Mouse (Mus musculus): ENCODE data around the gene Ager. TPM values are rescaled to one million over a fixed set of nuclear protein-coding genes. Genes with fewer than 3 reads are reported as not detected.

The Ager gene
- polyA plus RNA-seq (2012; rRNA removed) = 5.2 and 5.3 TPM in 2 replicates

GRCm38 (mm10) chr17:34597566-34598095 lies at the start of gene Ager:
Ager (plus strand) TSS chr17:34597862.
- no peak within 1 kb of the TSS for H3K4me3 ChIP-seq (ENCODE audit: extremely low read depth, insufficient read depth, insufficient read length)
- no peaks in the 10 kb centered on the region for H3K27me3 ChIP-seq (ENCODE audit: control insufficient read depth, insufficient read depth, low read length)
- H3K36me3 ChIP-seq (ENCODE audit: control insufficient read depth, insufficient read depth, low read length) = peaks cover 31% of the 10 kb centered on the region
- TF ChIP-seq POLR2A (IDR thresholded peaks at IDR 0.05; ENCODE audit: low read depth, low read length) = no peak
- no peak for TF ChIP-seq CTCF (IDR thresholded peaks at IDR 0.05; ENCODE audit: extremely low read depth, insufficient read depth, insufficient read length, insufficient replicate concordance)
- DNase-seq (ENCODE audit: low read depth in 1 of 2, low spot score in 2 of 2) = no peak
- peak within 1 kb of the TSS; percentile 20; the same call in 1 of the 2 replicates for H3K27ac ChIP-seq (ENCODE audit: insufficient read depth, low read length)
- H3K4me1 ChIP-seq (ENCODE audit: control insufficient read depth, insufficient read depth, insufficient read length) = peaks cover 8% of the 10 kb centered on the region; the same call in 1 of the 2 replicates
- WGBS = 59% methylated on average over 6 of the region's 6 CpGs

GRCm38 (mm10) chr17:34549156-34549555 lies 48.5 kb upstream of the Ager start:
- Histone ChIP-seq H3K27me3 (ENCODE audit: control insufficient read depth, insufficient read depth, low read length) (no peaks in the 10 kb centered on the region), H3K36me3 (ENCODE audit: control insufficient read depth, insufficient read depth, low read length) (no peaks in the 10 kb centered on the region), H3K4me1 (ENCODE audit: control insufficient read depth, insufficient read depth, insufficient read length) (no peaks in the 10 kb centered on the region), H3K27ac (ENCODE audit: insufficient read depth, low read length) (no peak overlapping the region), H3K4me3 (ENCODE audit: extremely low read depth, insufficient read depth, insufficient read length) (no peak overlapping the region)
- TF ChIP-seq CTCF (IDR thresholded peaks at IDR 0.05; ENCODE audit: extremely low read depth, insufficient read depth, insufficient read length, insufficient replicate concordance) (no peak), POLR2A (IDR thresholded peaks at IDR 0.05; ENCODE audit: low read depth, low read length) (no peak)
- DNase-seq (ENCODE audit: low read depth in 1 of 2, low spot score in 2 of 2) = no peak
- WGBS = 74% methylated on average over 3 of the region's 3 CpGs

- Histone ChIP-seq H3K27ac (ENCODE audit: insufficient read depth, low read length) (no peak overlapping the region), H3K36me3 (ENCODE audit: control insufficient read depth, insufficient read depth, low read length) (no peaks in the 10 kb centered on the region), H3K4me3 (ENCODE audit: extremely low read depth, insufficient read depth, insufficient read length) (no peak overlapping the region), H3K4me1 (ENCODE audit: control insufficient read depth, insufficient read depth, insufficient read length) (no peaks in the 10 kb centered on the region), H3K27me3 (ENCODE audit: control insufficient read depth, insufficient read depth, low read length) (no peaks in the 10 kb centered on the region)
- WGBS = 78% methylated on average over 2 of the region's 2 CpGs
- TF ChIP-seq CTCF (IDR thresholded peaks at IDR 0.05; ENCODE audit: extremely low read depth, insufficient read depth, insufficient read length, insufficient replicate concordance) = no peak
- TF ChIP-seq POLR2A (IDR thresholded peaks at IDR 0.05; ENCODE audit: low read depth, low read length) = no peak
- no peak for DNase-seq (ENCODE audit: low read depth in 1 of 2, low spot score in 2 of 2)
Measured at GRCm38 (mm10) chr17:34549843-34550242, 47.8 kb upstream of the Ager start.

GRCm38 (mm10) chr17:34555483-34555882 lies 42.2 kb upstream of the Ager start:
- Histone ChIP-seq H3K4me3 (ENCODE audit: extremely low read depth, insufficient read depth, insufficient read length) (no peak overlapping the region), H3K27me3 (ENCODE audit: control insufficient read depth, insufficient read depth, low read length) (no peaks in the 10 kb centered on the region), H3K36me3 (ENCODE audit: control insufficient read depth, insufficient read depth, low read length) (no peaks in the 10 kb centered on the region), H3K4me1 (ENCODE audit: control insufficient read depth, insufficient read depth, insufficient read length) (no peaks in the 10 kb centered on the region), H3K27ac (ENCODE audit: insufficient read depth, low read length) (no peak overlapping the region)
- DNase-seq (ENCODE audit: low read depth in 1 of 2, low spot score in 2 of 2) = peak; percentile 53 to 78
- 12% methylated on average over 5 of the region's 5 CpGs for WGBS
- TF ChIP-seq CTCF (IDR thresholded peaks at IDR 0.05; ENCODE audit: extremely low read depth, insufficient read depth, insufficient read length, insufficient replicate concordance) (peak; percentile 83; the same call in 1 of the 2 replicates), POLR2A (IDR thresholded peaks at IDR 0.05; ENCODE audit: low read depth, low read length) (no peak)

- 73% methylated on average over 8 of the region's 8 CpGs for WGBS
- DNase-seq (ENCODE audit: low read depth in 1 of 2, low spot score in 2 of 2) = no peak
- Histone ChIP-seq H3K27ac (ENCODE audit: insufficient read depth, low read length) (no peak overlapping the region), H3K4me3 (ENCODE audit: extremely low read depth, insufficient read depth, insufficient read length) (no peak overlapping the region), H3K36me3 (ENCODE audit: control insufficient read depth, insufficient read depth, low read length) (no peaks in the 10 kb centered on the region), H3K4me1 (ENCODE audit: control insufficient read depth, insufficient read depth, insufficient read length) (peaks cover under 1% of the 10 kb centered on the region; the same call in 1 of the 2 replicates), H3K27me3 (ENCODE audit: control insufficient read depth, insufficient read depth, low read length) (no peaks in the 10 kb centered on the region)
- TF ChIP-seq CTCF (IDR thresholded peaks at IDR 0.05; ENCODE audit: extremely low read depth, insufficient read depth, insufficient read length, insufficient replicate concordance) = no peak
- TF ChIP-seq POLR2A (IDR thresholded peaks at IDR 0.05; ENCODE audit: low read depth, low read length) = no peak
Measured at GRCm38 (mm10) chr17:34556406-34556805, 41.3 kb upstream of the Ager start.

GRCm38 (mm10) chr17:34557411-34557810 lies 40.3 kb upstream of the Ager start:
- TF ChIP-seq CTCF (IDR thresholded peaks at IDR 0.05; ENCODE audit: extremely low read depth, insufficient read depth, insufficient read length, insufficient replicate concordance) (no peak), POLR2A (IDR thresholded peaks at IDR 0.05; ENCODE audit: low read depth, low read length) (no peak)
- H3K4me1 ChIP-seq (ENCODE audit: control insufficient read depth, insufficient read depth, insufficient read length) = peaks cover 2% of the 10 kb centered on the region; the same call in 1 of the 2 replicates
- no peaks in the 10 kb centered on the region for H3K27me3 ChIP-seq (ENCODE audit: control insufficient read depth, insufficient read depth, low read length)
- no peak for DNase-seq (ENCODE audit: low read depth in 1 of 2, low spot score in 2 of 2)
- H3K27ac ChIP-seq (ENCODE audit: insufficient read depth, low read length) = no peak overlapping the region
- WGBS = 87% methylated on average over 11 of the region's 11 CpGs
- no peaks in the 10 kb centered on the region for H3K36me3 ChIP-seq (ENCODE audit: control insufficient read depth, insufficient read depth, low read length)
- no peak overlapping the region for H3K4me3 ChIP-seq (ENCODE audit: extremely low read depth, insufficient read depth, insufficient read length)

GRCm38 (mm10) chr17:34559116-34559515 lies 38.5 kb upstream of the Ager start:
- H3K4me1 ChIP-seq (ENCODE audit: control insufficient read depth, insufficient read depth, insufficient read length) = peaks cover 2% of the 10 kb centered on the region; the same call in 1 of the 2 replicates
- H3K27me3 ChIP-seq (ENCODE audit: control insufficient read depth, insufficient read depth, low read length) = no peaks in the 10 kb centered on the region
- TF ChIP-seq POLR2A (IDR thresholded peaks at IDR 0.05; ENCODE audit: low read depth, low read length) = no peak
- TF ChIP-seq CTCF (IDR thresholded peaks at IDR 0.05; ENCODE audit: extremely low read depth, insufficient read depth, insufficient read length, insufficient replicate concordance) = no peak
- no peak for DNase-seq (ENCODE audit: low read depth in 1 of 2, low spot score in 2 of 2)
- no peak overlapping the region for H3K4me3 ChIP-seq (ENCODE audit: extremely low read depth, insufficient read depth, insufficient read length)
- H3K27ac ChIP-seq (ENCODE audit: insufficient read depth, low read length) = no peak overlapping the region
- 86% methylated on average over 7 of the region's 7 CpGs for WGBS
- no peaks in the 10 kb centered on the region for H3K36me3 ChIP-seq (ENCODE audit: control insufficient read depth, insufficient read depth, low read length)
